In genomic region chr10:75487131-75487530, GRCm38 (mm10) we compare ENCODE assay signal across 15 mouse cellular contexts. TPM values are rescaled to one million over a fixed set of nuclear protein-coding genes. Genes with fewer than 3 reads are reported as not detected.
A peak's percentile ranks its signal among the peaks of the same experiment; 100 is the strongest.
DNase-seq lines count a peak whose midpoint lies in the region; ATAC-seq and TF ChIP-seq lines count a peak whose summit lies in the region.
"Had no signal": no experiment of that assay in that cellular context is flagged by ENCODE, and none has a peak within 500 bp of the region (broad histone marks: within the 10 kb centered on the region; RNA-seq: fewer than 3 reads in every experiment).

No protein-coding gene starts in this region.

- no peak overlapping the region for H3K4me2 ChIP-seq in kidney, postnatal 0 days (ENCODE audit: low read length)
- H3K4me2 ChIP-seq: heart, embryonic 13.5 days; hindbrain, embryonic 14.5 days had no signal

- no peak overlapping the region for H3K9ac ChIP-seq in kidney, postnatal 0 days (ENCODE audit: low read depth, low read length)
- no peak overlapping the region for H3K9ac ChIP-seq in MEL (ENCODE audit: control insufficient read depth, low read depth, low read length, poor library complexity, severe bottlenecking)
- H3K9ac ChIP-seq: forebrain, postnatal 0 days; heart, embryonic 13.5 days; hindbrain, embryonic 14.5 days had no signal

- TF ChIP-seq EP300 in MEL (IDR thresholded peaks at IDR 0.05; ENCODE audit: low read depth in 1 of 2, low read length in 2 of 2): no peak

- 73% methylated on average over 3 of the region's 3 CpGs for WGBS in kidney, postnatal 0 days

- TF ChIP-seq RAD21 in MEL (IDR thresholded peaks at IDR 0.05; ENCODE audit: low read depth, low read length): no peak

- no peaks in the 10 kb centered on the region for H3K27me3 ChIP-seq in kidney, postnatal 0 days (ENCODE audit: insufficient read depth, low read length)
- 0 out of 4 replicates have a peak, but pooled peaks cover 0 to 1% of the 10 kb centered on the region in 2 experiments for H3K27me3 ChIP-seq in MEL (ENCODE audit: control insufficient read depth in 1 of 2, insufficient read depth in 2 of 2, low read length in 2 of 2)
- H3K27me3 ChIP-seq: CH12.LX; heart, embryonic 13.5 days; Patski had no signal

- no peak for TF ChIP-seq CTCF in kidney, postnatal 0 days (IDR thresholded peaks at IDR 0.05; ENCODE audit: low read depth)
- no peak for TF ChIP-seq CTCF in MEL (IDR thresholded peaks at IDR 0.05 in 2 of 3, conservative IDR thresholded peaks at IDR 0.05 in 1 of 3; ENCODE audit: control insufficient read depth in 1 of 3, insufficient read depth in 1 of 3, low read depth in 2 of 3, low read length in 3 of 3, poor library complexity in 1 of 3, severe bottlenecking in 1 of 3)

- H3K79me2 ChIP-seq in MEL (ENCODE audit: control insufficient read depth, insufficient read depth, low read length, poor library complexity): no peaks in the 10 kb centered on the region

- DNase-seq in kidney, postnatal 0 days (ENCODE audit: low spot score): peak; percentile 43
- no peak for DNase-seq in kidney, adult 18-20 months
- DNase-seq in ES-CJ7 (ENCODE audit: low read depth, low spot score) (peak; percentile 53), MEL (ENCODE audit: low read depth, low spot score) (peak; percentile 23), adipocyte (ENCODE audit: low spot score) (peak; percentile 63)
- no peak for DNase-seq in adrenal gland, postnatal 4 days (ENCODE audit: low spot score in 2 of 2)
- DNase-seq in cerebellum, adult 18-20 months: no peak

- no peaks in the 10 kb centered on the region for H3K9me3 ChIP-seq in kidney, postnatal 0 days (replicated peaks; ENCODE audit: low read length)
- H3K9me3 ChIP-seq in MEL (replicated peaks; ENCODE audit: insufficient read depth, low read length): no peaks in the 10 kb centered on the region
- H3K9me3 ChIP-seq: forebrain, embryonic 10.5 days; heart, embryonic 13.5 days had no signal

- H3K4me3 ChIP-seq in kidney, postnatal 0 days (replicated peaks; ENCODE audit: low read depth, low read length): no peak overlapping the region
- H3K4me3 ChIP-seq in MEL (ENCODE audit: control insufficient read depth in 1 of 2, insufficient read depth in 1 of 2, low read depth in 2 of 2, low read length in 2 of 2): no peak overlapping the region
- H3K4me3 ChIP-seq: forebrain, embryonic 10.5 days; gastrocnemius, adult 2 months; heart, embryonic 13.5 days had no signal

- TF ChIP-seq POLR2A in MEL (IDR thresholded peaks at IDR 0.05; ENCODE audit: control insufficient read depth in 1 of 2, insufficient read depth in 1 of 2, low read depth in 1 of 2, low read length in 2 of 2, poor library complexity in 1 of 2): no peak

- H3K27ac ChIP-seq in kidney, postnatal 0 days: no peak overlapping the region
- H3K27ac ChIP-seq in MEL (ENCODE audit: control insufficient read depth, low read depth, low read length): no peak overlapping the region
- H3K27ac ChIP-seq: forebrain, embryonic 10.5 days; gastrocnemius, adult 2 months; heart, embryonic 13.5 days; hindbrain, embryonic 14.5 days; hindbrain, postnatal 0 days had no signal

- no peak for ATAC-seq in kidney, postnatal 0 days (replicated peaks; ENCODE audit: low FRiP score, low read depth)

- no peaks in the 10 kb centered on the region for H3K36me3 ChIP-seq in kidney, postnatal 0 days (ENCODE audit: insufficient read depth, low read length)
- peaks cover 0 to 11% of the 10 kb centered on the region in 2 experiments; a peak in 2 of 4 replicates for H3K36me3 ChIP-seq in MEL (ENCODE audit: control insufficient read depth in 1 of 2, insufficient read depth in 2 of 2, low read length in 2 of 2)
- H3K36me3 ChIP-seq: forebrain, embryonic 10.5 days; heart, embryonic 13.5 days had no signal

- no peaks in the 10 kb centered on the region for H3K4me1 ChIP-seq in kidney, postnatal 0 days (replicated peaks; ENCODE audit: insufficient read depth, low read length)
- peaks cover 2 to 7% of the 10 kb centered on the region in 2 experiments for H3K4me1 ChIP-seq in MEL (ENCODE audit: control insufficient read depth in 1 of 2, insufficient read depth in 2 of 2, low read length in 2 of 2)
- H3K4me1 ChIP-seq: forebrain, embryonic 10.5 days had no signal

TF ChIP-seq in MEL, 35 proteins besides CTCF, POLR2A, EP300 and RAD21:
- TF ChIP-seq ETS1 (IDR thresholded peaks at IDR 0.05; ENCODE audit: low read depth, low read length) (no peak), TBP (IDR thresholded peaks at IDR 0.05; ENCODE audit: low read depth, low read length) (no peak), JUND (IDR thresholded peaks at IDR 0.05; ENCODE audit: low read depth, low read length) (no peak), UBTF (IDR thresholded peaks at IDR 0.05; ENCODE audit: borderline replicate concordance, insufficient read depth, low read depth, low read length) (no peak), MYB (IDR thresholded peaks at IDR 0.05; ENCODE audit: low read depth, low read length) (no peak), MYC (IDR thresholded peaks at IDR 0.05; ENCODE audit: low read depth, low read length) (no peak), SMC3 (IDR thresholded peaks at IDR 0.05; ENCODE audit: low read depth, low read length) (no peak), BHLHE40 (IDR thresholded peaks at IDR 0.05; ENCODE audit: borderline replicate concordance, low read depth, low read length) (no peak), ZC3H11A (IDR thresholded peaks at IDR 0.05; ENCODE audit: low read depth, low read length) (no peak), MAZ (IDR thresholded peaks at IDR 0.05; ENCODE audit: low read depth, low read length) (no peak), MXI1 (IDR thresholded peaks at IDR 0.05; ENCODE audit: low read depth, low read length) (no peak), GATA1 (IDR thresholded peaks at IDR 0.05; ENCODE audit: low read depth, low read length) (no peak), TAL1 (IDR thresholded peaks at IDR 0.05; ENCODE audit: low read length) (no peak), ELF1 (IDR thresholded peaks at IDR 0.05; ENCODE audit: low read depth, low read length) (no peak), GABPA (IDR thresholded peaks at IDR 0.05; ENCODE audit: low read depth, low read length) (no peak), SIN3A (IDR thresholded peaks at IDR 0.05; ENCODE audit: low read length) (no peak)

RNA-seq across cellular contexts. Expression of gene Snrpd3, which starts 30.2 kb away (rescaled TPM):
- 113 and 125 TPM in 2 replicates for polyA plus RNA-seq in kidney, postnatal 0 days (2015; fragmentation: Nextera tagmentation; extraction: Ambion mirVana)
- total RNA-seq in MEL (2012; rRNA removed): 155 TPM in 2 replicates
- 100 to 1,000 TPM in 1 of 2 experiments, not detected in 1; 643 TPM for polyA plus RNA-seq in MEL (2012; ENCODE audit: insufficient read depth in 1 of 2, insufficient read length in 2 of 2, low read depth in 1 of 2, low replicate concordance in 2 of 2, missing spikeins in 1 of 2)
- total RNA-seq in adrenal gland, postnatal 4 days (2021): 100 to 1,000 TPM; 114 to 124 TPM

RNA-seq across cellular contexts. Expression of gene Gucd1, which starts 30.6 kb away (rescaled TPM):
- 51.9 and 53.4 TPM in 2 replicates for polyA plus RNA-seq in kidney, postnatal 0 days (2015; fragmentation: Nextera tagmentation; extraction: Ambion mirVana)
- 17.7 and 18.7 TPM in 2 replicates for total RNA-seq in MEL (2012; rRNA removed)
- 10 to 100 TPM in 1 of 2 experiments, not detected in 1; 30.7 TPM for polyA plus RNA-seq in MEL (2012; ENCODE audit: insufficient read depth in 1 of 2, insufficient read length in 2 of 2, low read depth in 1 of 2, low replicate concordance in 2 of 2, missing spikeins in 1 of 2)
- total RNA-seq in adrenal gland, postnatal 4 days (2021): 10 to 100 TPM; 42.4 to 44.6 TPM

Comparison
In these comparisons a context has a peak if more than half of its experiments do, and no peak if none do; other contexts are left out.
1. DNase-seq: peak in kidney, postnatal 0 days (single experiment), ES-CJ7 (single experiment), MEL (single experiment) and adipocyte (single experiment); none in kidney, adult 18-20 months (single experiment), adrenal gland, postnatal 4 days (0 of 2) and cerebellum, adult 18-20 months (0 of 2).